Mouse (Mus musculus): ENCODE data around the gene Dph5. TPM values are rescaled to one million over a fixed set of nuclear protein-coding genes. Genes with fewer than 3 reads are reported as not detected.
"Not testable (repeated sequence)": the region's sequence is repeated elsewhere in the genome, so short reads cannot be mapped to it uniquely, and the experiment has no call there.

Gene Dph5
- 1 to 10 TPM; 6.5 to 6.6 TPM for total RNA-seq (2021)
- long read RNA-seq, experiment 1, transcript Dph5-201 (8 exons, 1,576 nt) = major isoform, 6 of 9 reads
- long read RNA-seq, experiment 1, partial matches to known transcripts = 1 of 9 reads
- long read RNA-seq, experiment 1, other reads (novel, unspliced or antisense) = 2 of 9 reads
- long read RNA-seq, experiment 2, partial matches to known transcripts = 2 of 4 reads
- long read RNA-seq, experiment 2, other reads (novel, unspliced or antisense) = 1 of 4 reads

- DNase-seq = peak; percentile 86
These were observed at the start of gene Dph5 for GRCm38 (mm10) chr3:115887427-115888309. Gene Dph5 (plus strand): TSS chr3:115887837.

GRCm38 (mm10) chr3:115844566-115844965 lies 43.1 kb upstream of the Dph5 start:
- no peak for DNase-seq

GRCm38 (mm10) chr3:115845032-115845618 lies 42.5 kb upstream of the Dph5 start:
- DNase-seq = no peak

GRCm38 (mm10) chr3:115845724-115846123 lies 41.9 kb upstream of the Dph5 start:
- no peak for DNase-seq

GRCm38 (mm10) chr3:115846153-115846552 lies 41.5 kb upstream of the Dph5 start:
- no peak for DNase-seq

- no peak for DNase-seq
These were observed 38.8 kb upstream of the Dph5 start for GRCm38 (mm10) chr3:115848686-115849480.

- no peak for DNase-seq
These were observed 36.7 kb upstream of the Dph5 start for GRCm38 (mm10) chr3:115850946-115851345.

- no peak for DNase-seq
These were observed 32.9 kb upstream of the Dph5 start for GRCm38 (mm10) chr3:115854672-115855191.

- DNase-seq = no peak
These were observed 32.1 kb upstream of the Dph5 start for GRCm38 (mm10) chr3:115855576-115855975.

- no peak for DNase-seq
These were observed 31.1 kb upstream of the Dph5 start for GRCm38 (mm10) chr3:115856484-115857022.

- no peak for DNase-seq
These were observed 30.2 kb upstream of the Dph5 start for GRCm38 (mm10) chr3:115857436-115857835.

GRCm38 (mm10) chr3:115858822-115859221 lies 28.8 kb upstream of the Dph5 start:
- DNase-seq = no peak

GRCm38 (mm10) chr3:115860780-115861179 lies 26.9 kb upstream of the Dph5 start:
- not testable (repeated sequence) for DNase-seq

- no peak for DNase-seq
These were observed 24.1 kb upstream of the Dph5 start for GRCm38 (mm10) chr3:115863487-115863886.

GRCm38 (mm10) chr3:115867150-115867549 lies 20.5 kb upstream of the Dph5 start:
- DNase-seq = no peak

- no peak for DNase-seq
These were observed 19.7 kb upstream of the Dph5 start for GRCm38 (mm10) chr3:115867901-115868300.

GRCm38 (mm10) chr3:115869360-115869759 lies 18.3 kb upstream of the Dph5 start:
- no peak for DNase-seq

GRCm38 (mm10) chr3:115875551-115875950 lies 12.1 kb upstream of the Dph5 start:
- DNase-seq = no peak

GRCm38 (mm10) chr3:115877133-115877532 lies 10.5 kb upstream of the Dph5 start:
- DNase-seq = no peak

- DNase-seq = no peak
These were observed 3.6 kb upstream of the Dph5 start for GRCm38 (mm10) chr3:115884086-115884485.

GRCm38 (mm10) chr3:115888310-115889106 lies 871 bp downstream of the Dph5 start:
- DNase-seq = no peak
